Mouse (Mus musculus): Measurements from ENCODE around the gene Nkpd1. TPM values are rescaled to one million over a fixed set of nuclear protein-coding genes. Genes with fewer than 3 reads are reported as not detected.

Nkpd1 gene
- polyA plus RNA-seq, 1 experiment from 2014 or later: not detected

DNA sequence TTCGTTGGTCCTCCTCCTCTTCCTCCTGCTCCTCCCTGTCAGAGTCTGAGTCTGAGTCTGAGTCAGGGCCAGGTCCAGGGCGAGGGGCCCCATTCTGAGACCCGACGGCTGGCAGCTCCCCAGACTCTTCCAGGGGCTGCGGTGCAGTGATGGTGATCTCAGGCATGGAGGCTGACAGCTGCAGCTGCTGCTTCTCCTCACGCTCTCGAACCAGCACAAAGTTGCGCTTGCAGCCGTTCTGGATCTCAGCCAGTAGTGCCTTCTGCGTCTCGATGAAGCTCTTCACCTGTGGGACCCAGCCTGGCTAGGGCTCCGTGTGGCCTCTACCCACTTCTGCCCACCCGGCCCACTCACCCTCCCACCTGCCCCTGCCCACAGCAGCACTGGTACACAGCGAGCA, 14.6 kb downstream of the Nkpd1 start:
- WGBS (ENCODE audit: insufficient replicate concordance): 90% methylated on average over 14 of the region's 14 CpGs
- H3K4me2 ChIP-seq (ENCODE audit: low read depth, low read length): no peak overlapping the region
- H3K4me1 ChIP-seq (ENCODE audit: control insufficient read depth, low read depth, low read length): no peaks in the 10 kb centered on the region
- no peak overlapping the region for H3K9ac ChIP-seq (ENCODE audit: low read depth, low read length)
- ATAC-seq (ENCODE audit: low read depth): no peak
- peaks cover 50% of the 10 kb centered on the region for H3K36me3 ChIP-seq (ENCODE audit: control insufficient read depth, insufficient read depth)
- no peak overlapping the region for H3K4me3 ChIP-seq (ENCODE audit: low read depth, low read length)
- no peaks in the 10 kb centered on the region for H3K27me3 ChIP-seq (ENCODE audit: control insufficient read depth, insufficient read depth, low read depth, low read length)
- no peak overlapping the region for H3K27ac ChIP-seq (ENCODE audit: low read length)
- H3K9me3 ChIP-seq (replicated peaks; ENCODE audit: control insufficient read depth, low read length): no peaks in the 10 kb centered on the region

DNA sequence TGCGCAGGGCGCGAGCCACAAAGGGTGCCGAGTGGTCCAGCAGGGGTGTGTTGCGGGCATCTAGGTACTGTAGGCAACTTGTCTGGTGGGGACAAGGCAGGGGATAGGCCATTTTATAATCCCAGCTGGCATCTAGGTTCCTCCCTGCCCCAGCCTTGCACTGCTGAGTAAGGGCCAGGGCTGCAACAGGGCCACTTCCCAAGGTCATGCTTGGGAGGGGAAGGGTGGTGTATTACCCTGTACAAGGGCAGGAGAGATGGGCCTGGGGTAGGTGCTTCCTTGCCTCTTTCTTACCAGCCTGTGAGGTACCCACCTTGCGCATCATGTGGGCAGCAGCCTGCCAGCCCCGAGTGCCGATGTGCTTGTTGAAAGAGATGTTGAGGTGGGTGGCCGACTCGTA, 17.0 kb downstream of the Nkpd1 start:
- WGBS (ENCODE audit: insufficient replicate concordance): 87% methylated on average over 10 of the region's 10 CpGs
- no peak overlapping the region for H3K4me3 ChIP-seq (ENCODE audit: low read depth, low read length)
- no peak for ATAC-seq (ENCODE audit: low read depth)
- no peaks in the 10 kb centered on the region for H3K9me3 ChIP-seq (replicated peaks; ENCODE audit: control insufficient read depth, low read length)
- no peaks in the 10 kb centered on the region for H3K4me1 ChIP-seq (ENCODE audit: control insufficient read depth, low read depth, low read length)
- H3K27ac ChIP-seq (ENCODE audit: low read length): no peak overlapping the region
- H3K36me3 ChIP-seq (ENCODE audit: control insufficient read depth, insufficient read depth): peaks cover 50% of the 10 kb centered on the region
- no peak overlapping the region for H3K4me2 ChIP-seq (ENCODE audit: low read depth, low read length)
- no peak overlapping the region for H3K9ac ChIP-seq (ENCODE audit: low read depth, low read length)
- H3K27me3 ChIP-seq (ENCODE audit: control insufficient read depth, insufficient read depth, low read depth, low read length): no peaks in the 10 kb centered on the region

DNA sequence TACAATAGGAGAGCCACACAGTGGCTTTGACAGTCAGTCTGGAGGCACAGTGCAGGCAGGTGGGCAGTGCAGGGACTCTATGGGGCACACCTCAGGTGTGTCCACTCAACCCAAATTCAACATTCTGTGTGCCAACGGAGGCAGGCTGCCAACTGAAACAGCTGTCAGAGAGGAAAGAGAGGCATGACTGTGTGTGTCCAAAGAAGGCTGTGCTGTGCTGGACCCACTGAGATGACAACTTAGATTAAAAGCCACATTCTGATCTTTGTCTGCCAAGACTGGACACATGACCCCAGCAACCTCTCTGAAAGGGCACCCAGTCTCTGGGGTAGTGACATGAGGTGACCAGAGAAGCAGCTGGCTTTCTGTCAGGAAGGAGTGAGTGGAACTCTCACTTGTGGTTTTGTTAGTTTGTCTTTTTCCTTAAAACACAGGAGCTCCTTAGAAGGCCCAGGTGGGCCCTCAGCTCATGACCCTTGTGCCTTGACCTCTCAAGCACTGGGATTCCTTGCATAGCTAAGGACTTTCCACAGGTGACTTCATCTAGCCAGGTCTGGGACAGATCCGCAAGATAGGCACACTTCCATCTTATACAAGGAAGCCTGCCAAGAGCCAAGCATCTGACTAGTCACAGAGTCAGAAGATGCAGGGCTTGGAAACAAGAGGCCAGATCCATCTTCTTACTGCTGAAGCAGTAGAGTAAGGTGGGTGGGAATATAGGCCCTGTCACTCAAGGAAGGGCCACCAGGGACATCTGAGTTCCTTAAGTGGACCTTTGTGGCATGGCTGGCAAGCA, 23.3 kb downstream of the Nkpd1 start:
- Histone ChIP-seq H3K27me3 (ENCODE audit: control insufficient read depth, insufficient read depth, low read depth, low read length) (no peaks in the 10 kb centered on the region), H3K27ac (ENCODE audit: low read length) (no peak overlapping the region), H3K9ac (ENCODE audit: low read depth, low read length) (no peak overlapping the region), H3K9me3 (replicated peaks; ENCODE audit: control insufficient read depth, low read length) (no peaks in the 10 kb centered on the region), H3K36me3 (ENCODE audit: control insufficient read depth, insufficient read depth) (no peaks in the 10 kb centered on the region), H3K4me1 (ENCODE audit: control insufficient read depth, low read depth, low read length) (peaks cover 19% of the 10 kb centered on the region), H3K4me2 (ENCODE audit: low read depth, low read length) (no peak overlapping the region), H3K4me3 (ENCODE audit: low read depth, low read length) (no peak overlapping the region)
- 85% methylated on average over 2 of the region's 2 CpGs for WGBS (ENCODE audit: insufficient replicate concordance)
- ATAC-seq (ENCODE audit: low read depth): no peak

DNA sequence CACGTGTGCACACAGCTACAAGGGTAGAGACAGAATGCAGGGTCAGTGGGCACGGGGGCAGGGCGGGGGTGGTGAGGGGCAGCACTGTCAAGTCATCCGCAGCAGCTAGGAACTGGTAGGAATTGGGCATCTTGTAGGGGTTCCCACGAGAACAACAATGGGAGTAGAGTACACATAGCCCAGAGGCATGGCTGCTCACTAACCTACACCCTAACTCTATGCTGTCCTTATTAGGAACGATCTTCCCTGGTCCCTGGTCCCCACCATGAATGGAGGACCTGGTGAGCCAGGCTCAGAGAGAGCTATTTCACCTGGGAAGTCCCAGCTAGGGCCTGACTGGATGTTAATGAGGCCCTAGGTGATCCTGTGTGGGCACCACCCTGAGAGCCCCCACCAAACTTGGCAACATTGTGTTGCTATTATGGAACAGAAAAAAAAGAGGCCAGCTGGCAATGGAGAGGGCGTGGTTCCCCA, 24.1 kb downstream of the Nkpd1 start:
- 82% methylated on average over 7 of the region's 7 CpGs for WGBS (ENCODE audit: insufficient replicate concordance)
- no peak overlapping the region for H3K4me3 ChIP-seq (ENCODE audit: low read depth, low read length)
- ATAC-seq (ENCODE audit: low read depth): no peak
- no peak overlapping the region for H3K4me2 ChIP-seq (ENCODE audit: low read depth, low read length)
- no peak overlapping the region for H3K9ac ChIP-seq (ENCODE audit: low read depth, low read length)
- no peaks in the 10 kb centered on the region for H3K36me3 ChIP-seq (ENCODE audit: control insufficient read depth, insufficient read depth)
- no peaks in the 10 kb centered on the region for H3K27me3 ChIP-seq (ENCODE audit: control insufficient read depth, insufficient read depth, low read depth, low read length)
- H3K9me3 ChIP-seq (replicated peaks; ENCODE audit: control insufficient read depth, low read length): no peaks in the 10 kb centered on the region
- no peak overlapping the region for H3K27ac ChIP-seq (ENCODE audit: low read length)
- peaks cover 22% of the 10 kb centered on the region for H3K4me1 ChIP-seq (ENCODE audit: control insufficient read depth, low read depth, low read length)

DNA sequence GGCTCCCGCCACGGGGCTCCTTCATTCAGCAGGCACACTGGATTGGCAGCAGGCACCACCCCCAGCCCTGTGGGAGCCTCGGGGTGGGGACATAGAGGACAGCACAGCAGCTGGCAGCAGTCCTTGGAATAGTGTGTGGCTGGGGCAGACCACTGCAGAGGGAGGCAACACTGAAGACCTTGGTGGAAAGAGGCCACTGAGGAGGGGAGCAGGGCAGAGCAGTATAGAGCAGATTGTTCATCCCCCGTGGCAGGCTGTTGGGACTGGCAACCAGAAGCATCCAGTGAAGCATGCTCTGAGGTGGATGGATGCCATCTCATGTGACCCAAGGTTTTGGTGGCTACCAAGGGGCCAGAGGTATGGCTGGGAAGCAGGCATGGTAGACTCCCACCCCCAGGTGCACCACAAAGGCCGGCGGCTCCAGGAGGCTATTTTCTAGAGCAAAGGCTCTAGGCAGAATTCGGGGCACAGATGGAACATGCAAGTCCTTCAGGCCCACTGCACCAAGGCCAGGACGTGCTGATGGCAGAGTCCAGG, 24.6 kb downstream of the Nkpd1 start:
- no peaks in the 10 kb centered on the region for H3K36me3 ChIP-seq (ENCODE audit: control insufficient read depth, insufficient read depth)
- H3K27ac ChIP-seq (ENCODE audit: low read length): no peak overlapping the region
- H3K4me1 ChIP-seq (ENCODE audit: control insufficient read depth, low read depth, low read length): peaks cover 25% of the 10 kb centered on the region
- WGBS (ENCODE audit: insufficient replicate concordance): 58% methylated on average over 8 of the region's 8 CpGs
- no peak overlapping the region for H3K9ac ChIP-seq (ENCODE audit: low read depth, low read length)
- H3K4me3 ChIP-seq (ENCODE audit: low read depth, low read length): no peak overlapping the region
- H3K4me2 ChIP-seq (ENCODE audit: low read depth, low read length): no peak overlapping the region
- no peaks in the 10 kb centered on the region for H3K9me3 ChIP-seq (replicated peaks; ENCODE audit: control insufficient read depth, low read length)
- ATAC-seq (ENCODE audit: low read depth): no peak
- H3K27me3 ChIP-seq (ENCODE audit: control insufficient read depth, insufficient read depth, low read depth, low read length): no peaks in the 10 kb centered on the region

DNA sequence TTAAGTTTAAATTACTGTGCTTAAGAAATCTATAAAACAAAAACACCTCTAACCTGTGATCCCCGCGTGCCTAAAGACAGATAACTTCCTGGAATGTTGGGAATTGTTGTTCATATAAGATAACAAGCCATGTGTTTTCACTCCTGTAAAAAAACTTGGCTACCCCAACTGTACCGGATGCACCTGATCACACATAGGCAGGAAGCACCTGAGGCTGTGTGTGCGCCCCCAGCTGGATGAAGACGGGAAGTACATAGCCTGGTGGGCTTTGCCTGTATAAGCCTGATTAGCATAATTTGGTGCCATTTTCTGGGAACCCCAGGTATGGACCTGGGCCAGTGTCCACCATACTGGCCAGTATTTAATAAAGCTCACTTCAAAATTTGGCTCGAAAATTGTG, 25.9 kb downstream of the Nkpd1 start:
- H3K36me3 ChIP-seq (ENCODE audit: control insufficient read depth, insufficient read depth): no peaks in the 10 kb centered on the region
- H3K4me1 ChIP-seq (ENCODE audit: control insufficient read depth, low read depth, low read length): peaks cover 32% of the 10 kb centered on the region
- H3K27me3 ChIP-seq (ENCODE audit: control insufficient read depth, insufficient read depth, low read depth, low read length): no peaks in the 10 kb centered on the region
- H3K4me3 ChIP-seq (ENCODE audit: low read depth, low read length): no peak overlapping the region
- no peaks in the 10 kb centered on the region for H3K9me3 ChIP-seq (replicated peaks; ENCODE audit: control insufficient read depth, low read length)
- H3K4me2 ChIP-seq (ENCODE audit: low read depth, low read length): no peak overlapping the region
- no peak for ATAC-seq (ENCODE audit: low read depth)
- no peak overlapping the region for H3K27ac ChIP-seq (ENCODE audit: low read length)
- H3K9ac ChIP-seq (ENCODE audit: low read depth, low read length): no peak overlapping the region
- WGBS (ENCODE audit: insufficient replicate concordance): 46% methylated on average over 6 of the region's 6 CpGs

DNA sequence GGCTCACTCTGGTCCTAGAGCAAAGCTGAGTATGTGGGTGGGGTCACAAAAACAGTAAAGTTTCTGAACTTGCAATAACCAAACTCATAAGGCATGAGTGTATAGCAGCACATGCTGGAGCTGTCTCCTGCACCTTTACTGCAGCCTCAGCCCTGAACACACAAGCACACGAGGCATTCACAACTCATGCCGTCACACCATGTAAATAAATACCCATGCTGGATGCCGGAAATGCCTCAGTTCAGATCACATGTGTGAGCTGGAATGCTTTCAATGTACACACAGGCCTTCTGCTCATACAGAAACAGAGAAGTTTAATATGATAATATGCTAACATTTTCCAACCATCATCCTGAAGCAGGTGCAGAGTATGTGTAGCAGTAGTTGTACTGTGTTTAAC, 28.4 kb downstream of the Nkpd1 start:
- Histone ChIP-seq H3K9me3 (replicated peaks; ENCODE audit: control insufficient read depth, low read length) (no peaks in the 10 kb centered on the region), H3K36me3 (ENCODE audit: control insufficient read depth, insufficient read depth) (no peaks in the 10 kb centered on the region), H3K27me3 (ENCODE audit: control insufficient read depth, insufficient read depth, low read depth, low read length) (no peaks in the 10 kb centered on the region), H3K27ac (ENCODE audit: low read length) (0 out of 2 replicates have a peak overlapping the region, but pooled peaks have one; percentile 9), H3K4me2 (ENCODE audit: low read depth, low read length) (no peak overlapping the region), H3K4me3 (ENCODE audit: low read depth, low read length) (no peak overlapping the region), H3K9ac (ENCODE audit: low read depth, low read length) (no peak overlapping the region), H3K4me1 (ENCODE audit: control insufficient read depth, low read depth, low read length) (peaks cover 38% of the 10 kb centered on the region)
- no peak for ATAC-seq (ENCODE audit: low read depth)
- WGBS (ENCODE audit: insufficient replicate concordance): 62% methylated on average over 3 of the region's 3 CpGs

DNA sequence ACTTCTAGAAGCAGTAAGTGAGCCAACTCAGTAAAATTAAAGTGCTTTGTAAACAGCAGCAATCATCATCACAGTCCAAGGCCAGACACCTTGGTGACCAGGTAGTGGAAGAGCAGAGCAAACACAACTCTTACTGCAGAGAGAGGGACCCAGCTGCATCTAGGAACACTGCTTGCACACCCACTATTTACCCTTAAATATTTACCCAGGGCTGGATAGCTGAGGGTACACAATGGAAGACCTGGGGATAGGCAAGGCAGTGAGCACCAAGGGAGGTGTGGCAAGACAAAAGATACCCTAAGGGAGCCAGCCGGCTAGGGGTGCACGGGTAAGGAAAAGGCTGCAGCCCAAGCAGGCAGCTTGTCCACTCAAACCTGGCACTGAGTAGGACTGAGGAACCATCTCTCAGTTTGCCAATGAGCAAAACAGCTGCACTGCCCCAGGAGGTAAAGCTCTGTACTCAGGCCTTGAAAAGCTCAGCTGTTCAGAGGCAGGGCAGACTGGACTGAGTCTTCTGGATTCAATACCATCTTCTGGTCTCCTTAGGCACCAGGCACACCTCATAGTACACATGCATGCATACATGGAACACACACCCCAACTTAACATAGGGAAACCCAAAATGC, 29.8 kb downstream of the Nkpd1 start:
- Histone ChIP-seq H3K4me1 (ENCODE audit: control insufficient read depth, low read depth, low read length) (peaks cover 43% of the 10 kb centered on the region), H3K4me2 (ENCODE audit: low read depth, low read length) (no peak overlapping the region; the same call in 1 of the 2 replicates), H3K4me3 (ENCODE audit: low read depth, low read length) (no peak overlapping the region), H3K27me3 (ENCODE audit: control insufficient read depth, insufficient read depth, low read depth, low read length) (no peaks in the 10 kb centered on the region), H3K27ac (ENCODE audit: low read length) (peak overlapping the region; percentile 58), H3K36me3 (ENCODE audit: control insufficient read depth, insufficient read depth) (no peaks in the 10 kb centered on the region), H3K9ac (ENCODE audit: low read depth, low read length) (no peak overlapping the region; the same call in 1 of the 2 replicates), H3K9me3 (replicated peaks; ENCODE audit: control insufficient read depth, low read length) (no peaks in the 10 kb centered on the region)
- WGBS (ENCODE audit: insufficient replicate concordance): 73% methylated on average over 2 of the region's 2 CpGs
- ATAC-seq (ENCODE audit: low read depth): peak; percentile 80

DNA sequence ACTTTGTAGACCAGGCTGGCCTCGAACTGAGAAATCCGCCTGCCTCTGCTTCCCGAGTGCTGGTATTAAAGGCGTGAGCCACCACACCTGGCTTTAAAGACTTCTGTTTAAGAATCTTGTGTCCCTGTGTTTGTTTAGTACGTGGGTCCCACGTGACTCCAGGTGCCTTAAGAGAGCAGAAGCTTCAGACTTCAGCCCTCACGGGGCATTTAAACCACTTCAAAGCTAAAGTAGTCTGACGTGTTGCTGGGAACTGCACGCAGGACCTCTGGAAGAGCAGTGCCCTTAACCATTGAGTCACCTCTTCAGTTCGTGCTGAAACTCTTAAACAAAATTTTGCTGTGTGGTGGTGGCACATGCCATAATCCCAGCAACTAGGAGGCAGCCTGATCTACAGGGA, 31.8 kb downstream of the Nkpd1 start:
- peaks cover 6% of the 10 kb centered on the region for H3K36me3 ChIP-seq (ENCODE audit: control insufficient read depth, insufficient read depth)
- H3K4me1 ChIP-seq (ENCODE audit: control insufficient read depth, low read depth, low read length): peaks cover 42% of the 10 kb centered on the region
- no peaks in the 10 kb centered on the region for H3K27me3 ChIP-seq (ENCODE audit: control insufficient read depth, insufficient read depth, low read depth, low read length)
- H3K9ac ChIP-seq (ENCODE audit: low read depth, low read length): no peak overlapping the region
- no peak for ATAC-seq (ENCODE audit: low read depth)
- H3K4me3 ChIP-seq (ENCODE audit: low read depth, low read length): no peak overlapping the region
- WGBS (ENCODE audit: insufficient replicate concordance): 82% methylated on average over 10 of the region's 10 CpGs
- H3K27ac ChIP-seq (ENCODE audit: low read length): no peak overlapping the region
- no peaks in the 10 kb centered on the region for H3K9me3 ChIP-seq (replicated peaks; ENCODE audit: control insufficient read depth, low read length)
- no peak overlapping the region for H3K4me2 ChIP-seq (ENCODE audit: low read depth, low read length)

Data from liver, embryonic 16.5 days (tissue).